Mouse (Mus musculus): ENCODE measurements around the gene Nob1. TPM values are rescaled to one million over a fixed set of nuclear protein-coding genes. Genes with fewer than 3 reads are reported as not detected.

Gene Nob1
- total and polyA plus RNA-seq, 2 experiments from 2014 or later: 26.1 to 35.6 TPM

GRCm38 (mm10) chr8:107377346-107377745, 47.5 kb downstream of the Nob1 start:
- TF ChIP-seq CTCF (IDR thresholded peaks at IDR 0.05; ENCODE audit: low read depth): no peak
- Histone ChIP-seq H3K4me1 (ENCODE audit: control insufficient read depth, insufficient read depth) (peaks cover 3% of the 10 kb centered on the region; the same call in 1 of the 2 replicates), H3K4me3 (ENCODE audit: low read depth, low read length) (no peak overlapping the region), H3K9me3 (replicated peaks; ENCODE audit: control insufficient read depth, low read length) (no peaks in the 10 kb centered on the region), H3K27ac (ENCODE audit: low read depth) (peak overlapping the region; percentile 14; the same call in 1 of the 2 replicates), H3K9ac (replicated peaks; ENCODE audit: low read depth, low read length) (no peak overlapping the region), H3K27me3 (ENCODE audit: control insufficient read depth, insufficient read depth, low read length) (no peaks in the 10 kb centered on the region), H3K4me2 (ENCODE audit: low read depth, low read length) (no peak overlapping the region), H3K36me3 (replicated peaks; ENCODE audit: control insufficient read depth, insufficient read depth, low read length) (peaks cover 39% of the 10 kb centered on the region)
- 71% methylated on average over 3 of the region's 3 CpGs for WGBS
- peak; percentile 63 for DNase-seq (ENCODE audit: low spot score)
- ATAC-seq (ENCODE audit: insufficient read depth, low read depth): peak; percentile 86

- no peaks in the 10 kb centered on the region for H3K27me3 ChIP-seq (ENCODE audit: control insufficient read depth, insufficient read depth, low read length)
- 68% methylated on average over 4 of the region's 4 CpGs for WGBS
- H3K9me3 ChIP-seq (replicated peaks; ENCODE audit: control insufficient read depth, low read length): no peaks in the 10 kb centered on the region
- no peaks in the 10 kb centered on the region for H3K4me1 ChIP-seq (ENCODE audit: control insufficient read depth, insufficient read depth)
- no peak for ATAC-seq (ENCODE audit: insufficient read depth, low read depth)
- H3K36me3 ChIP-seq (replicated peaks; ENCODE audit: control insufficient read depth, insufficient read depth, low read length): peaks cover 77% of the 10 kb centered on the region
- TF ChIP-seq CTCF (IDR thresholded peaks at IDR 0.05; ENCODE audit: low read depth): no peak
- H3K4me2 ChIP-seq (ENCODE audit: low read depth, low read length): no peak overlapping the region
- H3K27ac ChIP-seq (ENCODE audit: low read depth): peak overlapping the region; percentile 62
- no peak overlapping the region for H3K4me3 ChIP-seq (ENCODE audit: low read depth, low read length)
- no peak for DNase-seq (ENCODE audit: low spot score)
- no peak overlapping the region for H3K9ac ChIP-seq (replicated peaks; ENCODE audit: low read depth, low read length)
Observed at GRCm38 (mm10) chr8:107370311-107370710, 54.5 kb downstream of the Nob1 start.

Other genes starting within 250 kb of the Nob1 start
- gene Nfat5, start 131.6 kb downstream of the Nob1 start, total RNA-seq (2014; rRNA removed; ENCODE audit: low replicate concordance): 29.6 and 30.2 TPM in 2 replicates
- gene Nfat5, start 131.6 kb downstream of the Nob1 start, polyA plus RNA-seq (2015; fragmentation: Nextera tagmentation; extraction: Ambion mirVana): 5.7 and 6.4 TPM in 2 replicates
- 20.8 and 34.6 TPM in 2 replicates for gene Nqo1, start 21.8 kb downstream of the Nob1 start, total RNA-seq (2014; rRNA removed; ENCODE audit: low replicate concordance)
- 19.7 and 19.9 TPM in 2 replicates for gene Nqo1, start 21.8 kb downstream of the Nob1 start, polyA plus RNA-seq (2015; fragmentation: Nextera tagmentation; extraction: Ambion mirVana)
- 37.5 and 40.5 TPM in 2 replicates for gene Wwp2, start 11.3 kb upstream of the Nob1 start, total RNA-seq (2014; rRNA removed; ENCODE audit: low replicate concordance)
- 18.4 and 20.4 TPM in 2 replicates for gene Wwp2, start 11.3 kb upstream of the Nob1 start, polyA plus RNA-seq (2015; fragmentation: Nextera tagmentation; extraction: Ambion mirVana)
- gene Psmd7, start 163.4 kb upstream of the Nob1 start, total RNA-seq (2014; rRNA removed; ENCODE audit: low replicate concordance): 25.4 and 27.6 TPM in 2 replicates
- gene Psmd7, start 163.4 kb upstream of the Nob1 start, polyA plus RNA-seq (2015; fragmentation: Nextera tagmentation; extraction: Ambion mirVana): 158 and 159 TPM in 2 replicates